Mouse (Mus musculus): ENCODE measurements around the gene Ncf2. TPM values are rescaled to one million over a fixed set of nuclear protein-coding genes. Genes with fewer than 3 reads are reported as not detected.
"Not testable (repeated sequence)": the region's sequence is repeated elsewhere in the genome, so short reads cannot be mapped to it uniquely, and the experiment has no call there.

Gene Ncf2
- total and polyA plus RNA-seq, 3 experiments: 4.7 to 70.4 (median 66.1) TPM

DNA sequence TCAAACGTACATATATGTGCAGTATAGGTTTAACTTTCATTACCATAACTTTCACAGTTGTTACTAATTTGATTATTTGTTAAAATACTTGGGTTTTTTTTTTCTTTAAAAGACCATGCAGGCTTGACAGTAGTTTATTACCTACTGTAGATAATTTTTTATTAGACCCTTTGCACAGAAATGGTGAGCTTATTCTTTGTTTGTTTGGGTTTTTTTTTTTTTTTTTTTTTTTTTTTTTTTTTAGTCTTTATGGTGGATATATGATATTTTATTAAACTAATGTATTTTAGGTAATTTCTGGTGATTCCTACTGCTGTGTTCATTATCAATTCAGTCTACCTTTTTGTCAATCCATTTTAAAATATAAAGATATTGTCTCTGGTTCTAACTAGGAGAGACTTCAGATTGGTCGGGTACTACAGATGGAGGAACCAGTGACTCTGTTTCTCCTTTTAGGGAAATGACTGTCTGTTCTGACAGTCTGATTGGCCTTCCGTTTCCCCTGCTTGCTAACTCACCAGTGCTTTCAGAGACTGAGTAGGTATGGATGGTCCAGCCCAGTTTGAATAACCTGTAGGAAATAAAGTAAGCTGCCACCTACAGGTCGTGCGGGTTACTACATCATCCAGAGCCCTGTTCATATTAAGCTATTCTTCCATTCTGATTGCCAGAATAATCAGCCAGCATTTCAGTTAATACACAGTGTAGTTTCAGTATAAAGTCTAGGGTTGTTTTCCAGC, 32.1 kb upstream of the Ncf2 start:
- Histone ChIP-seq H3K4me3 (ENCODE audit: low read depth, low read length) (peak overlapping the region; percentile 92), H3K27me3 (ENCODE audit: insufficient read depth, low read length) (peaks cover 16% of the 10 kb centered on the region), H3K9me3 (replicated peaks) (no peaks in the 10 kb centered on the region), H3K36me3 (replicated peaks) (peaks cover 41% of the 10 kb centered on the region), H3K4me1 (ENCODE audit: insufficient read depth, low read depth, low read length) (peaks cover 33% of the 10 kb centered on the region)
- DNase-seq (ENCODE audit: low spot score) (peak; percentile 76), ATAC-seq (ENCODE audit: extremely low read depth, insufficient number of reproducible peaks, low FRiP score, poor library complexity, severe bottlenecking) (peak; percentile 62)
- TF ChIP-seq CTCF (IDR thresholded peaks at IDR 0.05; ENCODE audit: low read depth, low read length) (peak; percentile 80), TAL1 (conservative IDR thresholded peaks at IDR 0.05; ENCODE audit: low read depth, low read length) (no peak), POLR2AphosphoS5 (IDR thresholded peaks at IDR 0.05; ENCODE audit: insufficient replicate concordance, low read depth, low read length) (no peak)

- H3K36me3 ChIP-seq (replicated peaks): peaks cover 62% of the 10 kb centered on the region
- no peak overlapping the region for H3K4me3 ChIP-seq (ENCODE audit: low read depth, low read length)
- H3K9me3 ChIP-seq (replicated peaks): no peaks in the 10 kb centered on the region
- peaks cover under 1% of the 10 kb centered on the region; the same call in 1 of the 2 replicates for H3K27me3 ChIP-seq (ENCODE audit: insufficient read depth, low read length)
- no peak for ATAC-seq (ENCODE audit: extremely low read depth, insufficient number of reproducible peaks, low FRiP score, poor library complexity, severe bottlenecking)
- no peak for DNase-seq (ENCODE audit: low spot score)
- no peak for TF ChIP-seq POLR2AphosphoS5 (IDR thresholded peaks at IDR 0.05; ENCODE audit: insufficient replicate concordance, low read depth, low read length)
- TF ChIP-seq GATA2 (IDR thresholded peaks at IDR 0.05; ENCODE audit: borderline replicate concordance, low read depth, low read length): no peak
- no peak for TF ChIP-seq TAL1 (conservative IDR thresholded peaks at IDR 0.05; ENCODE audit: low read depth, low read length)
- no peak for TF ChIP-seq GATA1 (IDR thresholded peaks at IDR 0.05; ENCODE audit: borderline replicate concordance, low read length)
- no peak for TF ChIP-seq CTCF (IDR thresholded peaks at IDR 0.05; ENCODE audit: low read depth, low read length)
- H3K4me1 ChIP-seq (ENCODE audit: insufficient read depth, low read depth, low read length): peaks cover 15% of the 10 kb centered on the region
Observed at GRCm38 (mm10) chr1:152771016-152771415, 29.0 kb upstream of the Ncf2 start.

DNA sequence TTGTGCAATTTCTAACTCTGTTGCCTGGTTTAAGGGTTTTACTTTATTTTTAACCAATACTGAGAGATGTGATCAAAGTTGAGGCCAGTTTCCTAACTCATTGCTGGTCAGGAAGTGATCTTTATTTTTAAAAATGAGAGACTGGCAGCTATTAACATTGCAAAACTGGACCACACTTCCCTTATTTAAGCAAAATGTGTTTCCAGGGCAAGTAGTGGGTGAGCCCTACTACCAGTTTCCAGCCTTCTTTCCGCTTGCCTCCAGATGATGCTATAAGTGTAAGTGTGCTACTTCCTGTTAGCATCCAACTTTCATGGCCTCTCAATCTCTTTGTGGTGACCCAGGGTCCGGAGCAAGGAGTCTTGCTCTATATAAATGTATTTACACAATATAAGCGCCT, 25.4 kb upstream of the Ncf2 start:
- H3K36me3 ChIP-seq (replicated peaks): peaks cover 72% of the 10 kb centered on the region
- H3K4me3 ChIP-seq (ENCODE audit: low read depth, low read length); H3K27me3 ChIP-seq (ENCODE audit: insufficient read depth, low read length); DNase-seq (ENCODE audit: low spot score); ATAC-seq (ENCODE audit: extremely low read depth, insufficient number of reproducible peaks, low FRiP score, poor library complexity, severe bottlenecking); H3K9me3 ChIP-seq (replicated peaks); H3K4me1 ChIP-seq (ENCODE audit: insufficient read depth, low read depth, low read length): not testable (repeated sequence)

- no peak for TF ChIP-seq TAL1 (conservative IDR thresholded peaks at IDR 0.05; ENCODE audit: low read depth, low read length)
- no peak for TF ChIP-seq GATA1 (IDR thresholded peaks at IDR 0.05; ENCODE audit: borderline replicate concordance, low read length)
- no peak for TF ChIP-seq POLR2AphosphoS5 (IDR thresholded peaks at IDR 0.05; ENCODE audit: insufficient replicate concordance, low read depth, low read length)
- no peak for TF ChIP-seq GATA2 (IDR thresholded peaks at IDR 0.05; ENCODE audit: borderline replicate concordance, low read depth, low read length)
- TF ChIP-seq CTCF (IDR thresholded peaks at IDR 0.05; ENCODE audit: low read depth, low read length): peak; percentile 83
- peak; percentile 59 for ATAC-seq (ENCODE audit: extremely low read depth, insufficient number of reproducible peaks, low FRiP score, poor library complexity, severe bottlenecking)
- H3K4me3 ChIP-seq (ENCODE audit: low read depth, low read length): no peak overlapping the region
Observed at GRCm38 (mm10) chr1:152779071-152779737, 20.8 kb upstream of the Ncf2 start.

GRCm38 (mm10) chr1:152784620-152785019, 15.4 kb upstream of the Ncf2 start:
- TF ChIP-seq TAL1 (conservative IDR thresholded peaks at IDR 0.05; ENCODE audit: low read depth, low read length) (no peak), POLR2AphosphoS5 (IDR thresholded peaks at IDR 0.05; ENCODE audit: insufficient replicate concordance, low read depth, low read length) (no peak), GATA1 (IDR thresholded peaks at IDR 0.05; ENCODE audit: borderline replicate concordance, low read length) (no peak), CTCF (IDR thresholded peaks at IDR 0.05; ENCODE audit: low read depth, low read length) (no peak), GATA2 (IDR thresholded peaks at IDR 0.05; ENCODE audit: borderline replicate concordance, low read depth, low read length) (no peak)
- Histone ChIP-seq H3K4me1 (ENCODE audit: insufficient read depth, low read depth, low read length) (no peaks in the 10 kb centered on the region; the same call in 1 of the 2 replicates), H3K27me3 (ENCODE audit: insufficient read depth, low read length) (peaks cover 20% of the 10 kb centered on the region; the same call in 1 of the 2 replicates), H3K9me3 (replicated peaks) (no peaks in the 10 kb centered on the region), H3K4me3 (ENCODE audit: low read depth, low read length) (no peak overlapping the region), H3K36me3 (replicated peaks) (no peaks in the 10 kb centered on the region)
- no peak for DNase-seq (ENCODE audit: low spot score)
- ATAC-seq (ENCODE audit: extremely low read depth, insufficient number of reproducible peaks, low FRiP score, poor library complexity, severe bottlenecking): no peak

More at GRCm38 (mm10) chr1:152779071-152779737, 20.8 kb upstream of the Ncf2 start:
- Histone ChIP-seq H3K27me3 (ENCODE audit: insufficient read depth, low read length) (peaks cover 3% of the 10 kb centered on the region; the same call in 1 of the 2 replicates), H3K36me3 (replicated peaks) (peaks cover 29% of the 10 kb centered on the region), H3K9me3 (replicated peaks) (no peaks in the 10 kb centered on the region), H3K4me1 (ENCODE audit: insufficient read depth, low read depth, low read length) (peaks cover 6% of the 10 kb centered on the region)
- peak; percentile 51 for DNase-seq (ENCODE audit: low spot score)

GRCm38 (mm10) chr1:152785446-152785845, 14.5 kb upstream of the Ncf2 start:
- peaks cover 20% of the 10 kb centered on the region; the same call in 1 of the 2 replicates for H3K27me3 ChIP-seq (ENCODE audit: insufficient read depth, low read length)
- not testable (repeated sequence) for H3K4me3 ChIP-seq (ENCODE audit: low read depth, low read length); H3K4me1 ChIP-seq (ENCODE audit: insufficient read depth, low read depth, low read length); ATAC-seq (ENCODE audit: extremely low read depth, insufficient number of reproducible peaks, low FRiP score, poor library complexity, severe bottlenecking); H3K9me3 ChIP-seq (replicated peaks); DNase-seq (ENCODE audit: low spot score); H3K36me3 ChIP-seq (replicated peaks)

All from G1E (cell line).